Mouse (Mus musculus): ENCODE measurements around the gene Rrbp1.

Rrbp1 gene

GRCm38 (mm10) chr2:144011080-144011551 is at the start of gene Rrbp1:
Gene Rrbp1 (minus strand): TSS chr2:144011263.
- DNase-seq (ENCODE audit: low read depth, low spot score): peak; percentile 98

DNA sequence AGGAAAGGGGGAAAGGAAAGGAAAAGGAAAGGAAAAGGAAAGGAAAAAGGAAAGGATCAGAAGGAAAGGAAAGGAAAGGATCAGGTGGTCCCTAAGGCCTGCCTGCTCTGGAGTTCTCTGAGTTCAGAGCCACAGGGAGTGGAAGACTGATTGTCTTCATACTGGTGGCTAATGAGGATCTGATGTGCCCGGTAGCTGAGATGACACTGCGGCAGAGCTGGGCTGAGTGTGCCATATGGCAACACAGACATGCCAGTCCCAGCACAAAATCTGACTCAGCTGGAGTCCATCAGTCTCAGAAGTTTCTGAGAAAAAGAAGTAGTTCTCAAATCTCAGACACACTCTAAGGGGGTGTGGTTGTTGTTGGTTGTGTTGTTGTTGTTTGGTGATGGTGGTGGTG is 46.7 kb upstream of the Rrbp1 start:
- no peak for DNase-seq (ENCODE audit: low read depth, low spot score)

DNA sequence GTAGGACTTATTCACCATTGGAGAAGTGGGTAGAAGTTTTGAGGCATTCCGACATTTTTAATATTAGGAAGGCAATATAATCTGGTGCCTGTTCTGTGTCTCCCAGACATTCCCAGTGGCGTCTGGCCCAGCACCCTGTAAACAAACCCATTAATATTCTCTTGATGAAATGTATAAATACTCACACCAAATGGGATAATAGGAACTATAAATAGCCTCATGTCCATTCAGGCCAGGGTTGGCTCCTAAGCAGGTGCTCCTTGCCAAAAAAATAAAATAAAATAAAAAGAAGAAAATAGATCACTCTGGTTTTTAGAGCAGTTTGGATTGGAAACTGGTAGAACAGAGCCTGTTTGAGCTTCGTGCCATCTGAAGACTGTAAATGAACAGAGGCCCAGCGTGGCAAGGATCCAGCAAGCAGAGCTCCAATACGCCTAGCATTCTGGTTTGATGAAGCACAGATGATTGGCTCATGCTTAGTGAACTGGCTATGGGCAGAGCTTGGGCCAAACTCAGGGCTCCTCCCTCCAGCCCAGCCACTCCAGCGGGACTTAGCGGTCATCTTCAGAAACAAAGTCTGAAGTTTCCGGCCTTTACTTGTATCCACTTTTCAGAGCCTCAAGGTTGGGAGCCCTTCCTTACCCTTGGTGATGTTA is 41.5 kb upstream of the Rrbp1 start:
- no peak for DNase-seq (ENCODE audit: low read depth, low spot score)

DNA sequence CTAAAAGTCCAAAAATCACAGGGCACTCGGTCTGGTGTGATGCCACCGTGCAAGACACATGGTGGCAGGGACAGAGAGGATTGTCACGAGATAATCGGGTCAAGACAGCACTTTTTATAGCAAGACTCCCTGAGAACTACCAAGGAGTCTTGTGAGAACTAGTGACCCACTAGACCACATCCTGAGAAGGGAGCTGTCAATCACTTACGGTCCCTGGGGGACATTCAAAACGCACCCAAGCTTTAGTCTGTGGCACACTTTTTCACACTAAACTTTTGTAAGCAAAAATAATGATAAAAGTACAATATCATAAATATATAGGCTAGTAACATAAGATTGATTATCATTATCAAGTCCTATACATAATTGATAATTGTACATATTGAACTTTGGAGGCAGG is 39.8 kb upstream of the Rrbp1 start:
- DNase-seq (ENCODE audit: low read depth, low spot score): no peak

GRCm38 (mm10) chr2:144050146-144050680 is 39.1 kb upstream of the Rrbp1 start:
- DNase-seq (ENCODE audit: low read depth, low spot score): peak; percentile 56

DNA sequence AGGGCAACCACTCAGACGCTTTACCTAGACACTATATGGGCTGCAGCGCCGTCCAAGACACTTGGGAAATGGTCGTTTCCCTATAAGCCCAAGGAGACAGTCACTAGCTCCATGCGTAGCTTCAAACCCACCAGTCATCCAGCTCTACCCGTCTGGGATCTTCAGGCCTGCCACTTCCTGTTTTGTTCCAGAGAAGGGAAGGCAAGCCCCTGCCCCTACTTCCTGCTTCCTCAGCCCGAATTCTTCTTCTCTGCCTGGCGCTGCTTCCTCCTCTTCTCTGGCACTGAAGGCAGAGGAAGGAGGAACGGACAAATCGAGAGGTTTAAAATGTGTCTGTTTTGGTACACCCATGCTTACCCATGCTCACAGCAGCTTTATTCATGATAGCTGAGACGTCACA is 35.9 kb upstream of the Rrbp1 start:
- no peak for DNase-seq (ENCODE audit: low read depth, low spot score)

DNA sequence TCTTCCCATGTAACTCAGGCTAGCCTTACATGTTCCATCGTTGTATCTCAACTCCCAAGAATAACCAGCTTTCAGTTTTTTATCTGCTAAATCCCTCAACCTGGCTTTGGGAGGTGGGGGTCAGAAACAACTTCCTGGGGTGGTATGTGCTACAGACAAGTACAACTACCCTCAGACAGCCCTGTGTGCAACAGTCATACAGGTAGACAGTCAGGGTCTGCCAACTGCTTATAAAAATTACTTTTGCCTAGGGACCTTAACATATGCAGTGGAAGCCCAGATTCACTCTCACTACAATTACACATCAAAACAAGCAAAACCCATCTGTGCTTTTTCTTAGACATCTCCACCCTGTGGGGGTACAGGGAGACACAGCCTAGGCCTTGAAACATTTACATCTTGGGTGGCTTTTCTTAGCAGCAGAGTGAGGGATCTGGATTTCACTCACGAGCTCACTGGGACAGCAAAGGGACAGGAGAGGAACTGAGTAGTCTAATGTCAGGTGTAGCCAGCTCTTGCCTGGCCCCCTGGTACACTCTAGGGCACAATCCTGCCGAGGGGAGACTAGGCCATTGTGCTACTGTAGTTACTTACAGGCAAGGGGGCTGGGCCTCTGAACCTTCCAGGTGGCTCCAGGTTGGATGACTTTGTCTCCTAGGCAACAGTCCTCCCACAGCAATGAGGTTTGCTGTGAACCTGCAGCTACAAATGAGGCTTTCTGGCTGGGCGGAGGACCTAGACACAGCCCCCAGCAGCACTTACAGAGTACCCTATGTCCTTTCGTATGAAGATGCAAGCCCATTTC is 34.9 kb upstream of the Rrbp1 start:
- no peak for DNase-seq (ENCODE audit: low read depth, low spot score)

- peak; percentile 15 for DNase-seq (ENCODE audit: low read depth, low spot score)
Measured at GRCm38 (mm10) chr2:144044726-144045125, 33.7 kb upstream of the Rrbp1 start.

DNA sequence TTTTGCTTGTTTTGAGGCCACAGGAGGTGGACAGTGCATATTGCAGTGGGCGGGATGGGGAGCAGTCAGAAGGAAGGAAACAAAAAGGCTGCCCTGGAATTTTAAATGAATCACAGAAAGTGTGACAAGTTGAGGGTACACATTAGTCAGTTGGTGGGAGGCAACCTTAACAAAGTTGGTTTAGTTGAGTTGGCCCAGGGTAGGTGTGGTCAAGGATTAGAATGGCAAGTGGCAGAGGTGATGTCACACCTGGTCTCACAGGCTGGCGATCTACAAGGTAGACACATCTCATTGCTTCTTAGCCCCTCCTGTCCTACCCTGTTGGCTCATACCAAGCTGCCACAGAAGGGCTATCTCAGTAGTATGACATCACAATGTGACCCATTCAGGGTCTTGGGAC is 21.6 kb upstream of the Rrbp1 start, which contains the start of gene Banf2:
Banf2 (plus strand) TSS at position 396 of the 400 bp plus-strand sequence.
- no peak for DNase-seq (ENCODE audit: low read depth, low spot score)

GRCm38 (mm10) chr2:144030791-144031190 is 19.7 kb upstream of the Rrbp1 start:
- no peak for DNase-seq (ENCODE audit: low read depth, low spot score)

DNA sequence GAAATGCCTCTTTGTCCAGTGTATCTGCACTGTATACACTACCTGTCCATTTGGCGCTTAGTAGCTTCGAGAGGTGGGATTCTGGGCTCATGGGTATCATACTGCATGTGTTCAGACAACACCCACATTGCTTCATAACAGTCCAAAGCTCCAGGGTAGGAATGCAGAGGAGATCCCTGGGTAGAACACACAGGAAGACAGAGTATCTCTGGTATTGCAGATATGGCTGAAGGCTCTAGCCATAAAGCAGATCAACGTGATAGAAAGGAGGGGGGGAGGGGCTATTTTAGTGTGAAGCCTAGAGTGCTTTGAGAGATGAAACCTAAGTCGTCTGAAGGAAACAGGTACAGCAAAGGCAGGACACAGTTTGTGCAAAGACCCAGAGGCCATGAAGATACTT is 15.4 kb upstream of the Rrbp1 start:
- no peak for DNase-seq (ENCODE audit: low read depth, low spot score)

DNA sequence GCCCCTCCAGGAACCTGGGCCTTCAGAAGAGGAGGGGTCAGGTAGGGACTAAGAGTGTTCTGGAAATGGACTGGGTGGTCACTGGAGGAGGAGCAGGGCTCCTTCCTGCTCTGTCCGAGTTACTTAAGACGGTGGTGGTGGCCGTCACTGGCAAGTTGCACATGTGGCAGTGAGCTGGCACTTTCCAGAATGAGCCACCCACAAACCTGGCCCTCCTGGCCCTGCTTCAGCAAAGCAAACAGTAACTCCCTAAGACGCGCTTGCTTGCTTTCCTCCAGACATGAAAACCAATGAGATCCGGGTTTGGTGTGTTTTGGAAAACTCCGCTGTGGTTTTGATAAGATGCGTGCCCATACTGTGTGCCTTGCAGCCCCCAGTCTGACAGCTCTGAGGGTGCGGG is 14.3 kb upstream of the Rrbp1 start:
- DNase-seq (ENCODE audit: low read depth, low spot score): no peak

DNA sequence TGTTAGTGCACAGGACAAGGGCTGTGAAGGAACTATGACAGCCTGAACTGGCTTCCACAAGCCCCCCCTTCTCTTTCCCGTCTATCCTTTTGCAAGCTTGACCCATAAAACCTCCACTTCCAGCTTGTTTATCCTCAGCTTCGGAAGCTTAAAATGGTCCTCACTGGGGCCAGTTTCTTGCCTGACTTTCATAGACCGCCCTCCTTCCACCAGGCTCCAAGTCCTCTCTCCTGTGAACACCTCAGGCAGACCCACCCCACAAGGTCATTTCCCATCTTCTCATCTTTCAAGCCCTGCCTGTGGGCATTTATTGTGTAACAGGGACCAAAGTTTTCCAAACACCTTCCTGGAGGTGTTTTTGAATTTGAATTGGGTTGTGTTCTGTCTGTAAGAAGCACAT is 11.4 kb upstream of the Rrbp1 start:
- no peak for DNase-seq (ENCODE audit: low read depth, low spot score)

DNA sequence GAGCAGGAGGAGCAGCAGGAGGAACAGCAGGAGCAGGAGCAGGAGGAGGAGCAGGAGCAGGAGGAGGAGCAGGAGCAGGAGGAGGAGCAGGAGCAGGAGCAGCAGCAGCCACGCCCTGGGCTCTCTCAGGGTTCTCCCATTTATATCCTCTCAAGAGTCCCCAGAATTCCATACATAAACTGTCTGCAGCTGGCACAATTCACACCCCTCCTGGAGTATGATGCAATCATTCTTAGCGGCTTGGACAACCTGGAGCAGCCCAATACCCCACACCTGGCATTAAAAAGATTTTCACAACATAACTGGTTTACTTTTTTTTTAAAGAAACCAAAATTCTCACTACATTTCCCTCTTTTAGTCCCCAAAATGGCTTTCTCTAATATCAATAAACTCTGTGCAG is 8.9 kb upstream of the Rrbp1 start:
- DNase-seq (ENCODE audit: low read depth, low spot score): no peak

DNA sequence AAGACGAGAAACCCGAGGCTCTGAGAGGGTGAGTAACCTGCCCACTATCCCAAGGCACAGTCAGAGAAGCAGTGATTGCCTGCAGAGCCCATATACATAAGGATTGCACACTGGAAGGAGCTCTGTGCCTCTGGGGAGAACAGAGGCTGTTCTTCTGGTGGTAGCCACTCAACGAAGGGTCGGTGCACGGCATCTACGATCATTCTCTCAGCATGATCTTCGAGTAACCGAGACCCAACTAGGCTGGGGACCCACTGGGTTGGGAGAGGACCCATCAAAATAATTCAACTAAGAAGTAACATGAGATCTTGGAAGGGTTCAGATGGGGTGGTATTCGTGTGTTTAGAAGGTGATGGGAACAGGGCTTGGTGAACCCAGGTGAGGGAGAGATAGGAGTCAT is 4.8 kb upstream of the Rrbp1 start:
- no peak for DNase-seq (ENCODE audit: low read depth, low spot score)

- no peak for DNase-seq (ENCODE audit: low read depth, low spot score)
Measured at GRCm38 (mm10) chr2:144014481-144014880, 3.4 kb upstream of the Rrbp1 start.

- no peak for DNase-seq (ENCODE audit: low read depth, low spot score)
Measured at GRCm38 (mm10) chr2:144014051-144014450, 3.0 kb upstream of the Rrbp1 start.

GRCm38 (mm10) chr2:144010282-144011044 is 600 bp downstream of the Rrbp1 start:
- peak; percentile 73 for DNase-seq (ENCODE audit: low read depth, low spot score)

- DNase-seq (ENCODE audit: low read depth, low spot score): peak; percentile 68
Measured at GRCm38 (mm10) chr2:144009551-144010281, 1.3 kb downstream of the Rrbp1 start.

DNA sequence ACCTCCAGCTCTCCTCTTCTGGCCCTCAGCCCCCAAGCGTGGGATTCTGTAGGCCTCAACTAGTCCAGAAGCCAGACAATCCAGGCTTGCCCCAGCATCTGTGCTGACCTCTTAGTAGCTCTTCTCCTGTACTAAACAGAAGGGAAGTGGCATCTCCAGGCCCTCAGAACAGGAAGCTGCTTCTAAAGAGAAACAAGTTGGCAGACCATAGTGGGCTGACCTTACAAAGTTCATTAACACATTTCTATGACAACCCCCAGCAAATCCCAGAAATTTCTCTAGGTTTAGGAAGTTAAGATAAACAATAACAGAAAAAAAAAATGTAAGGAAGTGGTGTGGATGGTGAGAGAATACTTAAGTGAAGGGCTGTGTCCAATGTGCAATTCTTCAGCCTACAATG is 2.0 kb downstream of the Rrbp1 start:
- peak; percentile 34 for DNase-seq (ENCODE audit: low read depth, low spot score)

GRCm38 (mm10) chr2:144007211-144007610 is 3.9 kb downstream of the Rrbp1 start:
- DNase-seq (ENCODE audit: low read depth, low spot score): no peak

Data from 3T3-L1 (cell line).